Mouse (Mus musculus) testis, adult 2 months (tissue): ENCODE measurements around the gene Slc39a5.

Experiments
- CTCF ChIP-seq: fragments of 200-500 bp; IDR thresholded peaks from 2 replicates; pipeline ENCODE4 v1.5.1; 2012; ENCODE audit warnings: low read depth, mild to moderate bottlenecking, inconsistent platforms, low read length, moderate library complexity; ENCODE audit not compliant: control insufficient read depth, insufficient read depth, insufficient replicate concordance
- POLR2A ChIP-seq: fragments of 200-500 bp; IDR thresholded peaks from 2 replicates; pipeline ENCODE4 v1.6.1; 2012; ENCODE audit warnings: low read depth, mild to moderate bottlenecking, inconsistent platforms, low read length, moderate library complexity; ENCODE audit not compliant: control insufficient read depth

- TF ChIP-seq CTCF (no peak), POLR2A (no peak)
Observed at GRCm38 (mm10) chr10:128424604-128425003, 23.6 kb upstream of the Slc39a5 start.
